Mouse (Mus musculus): ENCODE data around the gene Adarb2.

DNA sequence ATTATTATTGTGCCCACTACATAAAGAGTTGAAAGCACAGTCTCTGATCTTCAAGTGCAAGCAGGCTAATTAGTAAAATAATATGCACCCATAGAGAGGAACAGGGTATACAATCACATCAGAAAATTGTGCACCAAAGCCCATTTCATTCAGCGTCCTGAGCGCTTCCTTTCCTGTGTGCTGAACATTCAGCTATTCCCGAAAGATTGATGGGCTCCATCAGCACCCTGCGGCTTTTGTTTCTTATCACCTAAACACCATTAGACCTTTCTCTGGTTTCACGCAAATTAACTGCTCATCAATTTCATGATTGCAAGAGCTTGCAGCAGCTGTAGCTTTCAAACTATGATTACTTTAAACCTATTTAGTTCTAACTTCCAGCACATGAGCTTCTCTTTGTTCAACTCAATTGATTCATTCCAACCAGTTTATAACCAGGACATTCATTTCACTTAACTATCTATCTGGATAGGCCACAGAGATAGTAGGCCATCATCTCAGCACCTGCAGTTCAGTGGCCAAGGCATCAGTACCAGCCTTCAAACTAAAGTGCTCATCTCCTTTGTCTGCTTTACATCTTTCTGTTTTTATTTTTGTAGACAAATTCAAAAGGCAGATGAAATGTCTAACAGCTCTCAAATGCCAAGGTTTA lies 45.5 kb downstream of the Adarb2 start:
- TF ChIP-seq TAL1 (IDR thresholded peaks at IDR 0.05; ENCODE audit: low read length) = no peak
- no peak for TF ChIP-seq CTCF (IDR thresholded peaks at IDR 0.05 in 2 of 3, conservative IDR thresholded peaks at IDR 0.05 in 1 of 3; ENCODE audit: control insufficient read depth in 1 of 3, insufficient read depth in 1 of 3, low read depth in 2 of 3, low read length in 3 of 3, poor library complexity in 1 of 3, severe bottlenecking in 1 of 3)
- TF ChIP-seq POLR2AphosphoS2 (IDR thresholded peaks at IDR 0.05; ENCODE audit: low read length) = no peak
- no peak for TF ChIP-seq POLR2A (IDR thresholded peaks at IDR 0.05; ENCODE audit: control insufficient read depth in 1 of 2, insufficient read depth in 1 of 2, low read depth in 1 of 2, low read length in 2 of 2, poor library complexity in 1 of 2)
- no peak for TF ChIP-seq EP300 (IDR thresholded peaks at IDR 0.05; ENCODE audit: low read depth in 1 of 2, low read length in 2 of 2)
- no peak for TF ChIP-seq TCF12 (IDR thresholded peaks at IDR 0.05; ENCODE audit: low read depth, low read length)
- no peak for TF ChIP-seq SIN3A (IDR thresholded peaks at IDR 0.05; ENCODE audit: low read length)
- TF ChIP-seq MAZ (IDR thresholded peaks at IDR 0.05; ENCODE audit: low read depth, low read length) = no peak
- no peak for TF ChIP-seq MEF2A (IDR thresholded peaks at IDR 0.05; ENCODE audit: extremely low read depth, insufficient replicate concordance, low read depth, low read length, poor library complexity, severe bottlenecking)
- TF ChIP-seq KAT2A (conservative IDR thresholded peaks at IDR 0.05; ENCODE audit: low read depth, low read length) = no peak
